Mouse (Mus musculus): ENCODE data around the gene Mocs2.

Mocs2 gene

GRCm38 (mm10) chr13:114854023-114854422, 36.0 kb downstream of the Mocs2 start:
- no peak for DNase-seq (ENCODE audit: low spot score)

- DNase-seq (ENCODE audit: low spot score): no peak
These were observed 36.4 kb downstream of the Mocs2 start for GRCm38 (mm10) chr13:114854428-114854827.

- DNase-seq (ENCODE audit: low spot score): no peak
These were observed 37.7 kb downstream of the Mocs2 start for GRCm38 (mm10) chr13:114855573-114856268.

- no peak for DNase-seq (ENCODE audit: low spot score)
These were observed 38.2 kb downstream of the Mocs2 start for GRCm38 (mm10) chr13:114856269-114856627.

- DNase-seq (ENCODE audit: low spot score): no peak
These were observed 39.5 kb downstream of the Mocs2 start for GRCm38 (mm10) chr13:114857525-114857924.

GRCm38 (mm10) chr13:114874738-114875137, 56.7 kb downstream of the Mocs2 start:
- DNase-seq (ENCODE audit: low spot score): no peak

- DNase-seq (ENCODE audit: low spot score): no peak
These were observed 58.0 kb downstream of the Mocs2 start for GRCm38 (mm10) chr13:114876005-114876520.

- DNase-seq (ENCODE audit: low spot score): no peak
These were observed 60.6 kb downstream of the Mocs2 start for GRCm38 (mm10) chr13:114878667-114879066.

All from testis, postnatal 14 days (tissue).